Mouse (Mus musculus): ENCODE measurements around the gene Clk2.

The Clk2 gene

DNA sequence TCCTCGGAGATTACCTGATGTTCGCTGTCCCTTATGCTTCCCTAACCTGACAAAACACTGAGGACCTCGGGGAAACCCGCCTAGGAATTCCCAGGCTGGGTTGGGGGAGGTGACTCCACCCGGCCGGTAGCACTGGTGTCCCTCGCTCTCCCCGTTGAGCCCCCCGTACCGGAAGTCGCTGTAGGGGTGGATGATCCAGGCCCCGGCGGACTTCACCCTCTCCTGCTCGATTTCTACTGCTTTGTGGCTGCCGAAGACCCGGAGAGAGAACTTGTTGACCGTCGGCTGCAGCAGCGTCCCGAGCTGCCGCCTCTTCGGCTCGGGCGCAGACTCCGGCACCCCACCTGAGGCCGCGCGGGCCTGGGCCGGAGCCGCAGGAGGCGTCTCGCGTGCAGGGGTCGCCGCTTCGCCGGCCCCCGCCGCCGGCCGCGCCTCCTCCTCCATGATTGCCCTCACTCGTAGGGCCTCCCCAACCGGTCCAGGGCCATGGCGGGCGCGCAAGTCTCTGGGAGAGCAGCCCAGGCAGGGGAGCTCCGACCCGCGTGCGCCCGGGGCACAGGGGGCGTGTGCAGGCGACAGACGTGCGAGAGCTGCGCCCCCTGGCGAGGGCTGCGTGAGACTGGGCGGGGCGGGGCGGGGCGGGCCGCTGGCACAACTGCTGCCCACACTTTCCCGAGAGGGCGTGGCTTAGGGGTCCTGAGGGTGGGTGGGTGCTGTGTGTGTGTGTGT lies 4.8 kb upstream of the Clk2 start, which contains the start of gene Hcn3:
Hcn3 (minus strand) TSS at position 581 of the 729 bp plus-strand sequence.
- intact Hi-C loops (cut with DNase I) = loop anchor here (5.0 kb wide), 1 partner anchor 42 kb away; no protein-coding TSS in a partner anchor

DNA sequence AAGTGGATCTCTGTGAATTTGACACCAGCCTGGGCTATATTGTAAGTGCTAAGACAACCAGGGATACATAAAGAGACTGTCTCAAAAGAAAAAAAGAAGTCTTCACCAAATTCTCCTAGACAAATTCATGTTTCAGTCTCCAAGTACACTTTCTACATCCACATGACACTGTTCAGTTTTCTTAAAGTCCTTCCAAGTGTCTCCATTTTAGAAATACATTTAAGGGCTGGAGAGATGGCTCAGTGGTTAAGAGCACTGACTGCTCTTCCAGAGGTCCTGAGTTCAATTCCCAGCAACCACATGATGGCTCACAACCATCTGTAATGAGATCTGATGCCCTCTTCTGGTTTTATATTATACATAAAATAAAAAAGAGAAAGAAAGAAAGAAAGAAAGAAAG lies 3.4 kb upstream of the Clk2 start:
- intact Hi-C loops (cut with DNase I) = loop anchor here (5.0 kb wide), 1 partner anchor 44 kb away; no protein-coding TSS in a partner anchor

- intact Hi-C loops (cut with DNase I) = loop anchor here (5.0 kb wide), 1 partner anchor 44 kb away; no protein-coding TSS in a partner anchor
Observed at GRCm38 (mm10) chr3:89161786-89162185, 2.8 kb upstream of the Clk2 start.

- intact Hi-C loops (cut with DNase I) = loop anchor here (5.0 kb wide), 1 partner anchor 46 kb away; no protein-coding TSS in a partner anchor
Observed at GRCm38 (mm10) chr3:89163123-89163522, 1.5 kb upstream of the Clk2 start.

DNA sequence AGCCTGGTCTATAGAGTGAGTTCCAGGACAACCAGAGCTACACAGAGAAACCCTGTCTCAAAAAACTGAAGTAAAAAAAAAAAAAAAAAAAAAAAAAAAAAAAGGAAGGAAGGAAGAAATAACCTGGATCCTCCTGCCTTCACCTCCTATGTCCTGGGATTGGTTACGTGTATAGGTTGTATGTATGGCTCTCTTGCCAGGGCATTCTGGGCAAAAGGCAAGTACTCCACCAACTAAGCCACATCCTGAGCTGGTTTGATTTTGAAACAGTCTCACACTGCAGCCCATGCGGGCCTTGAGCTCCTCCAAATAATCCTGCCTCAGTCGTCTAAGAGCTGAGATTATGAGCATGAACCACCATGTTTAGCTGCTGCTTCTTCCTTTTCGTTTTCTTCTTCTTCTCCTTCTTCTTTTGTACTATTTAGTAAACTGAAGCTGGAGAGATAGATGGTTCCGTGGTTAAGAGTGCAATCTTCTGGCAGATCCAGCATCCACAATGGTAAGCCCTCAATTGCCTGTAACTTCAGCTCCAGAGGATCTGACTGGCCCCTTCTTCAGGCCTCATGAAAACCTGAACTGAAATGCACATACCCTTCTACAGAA lies 851 bp upstream of the Clk2 start:
- intact Hi-C loops (cut with DNase I) = loop anchor here (5.0 kb wide), 1 partner anchor 46 kb away; no protein-coding TSS in a partner anchor

GRCm38 (mm10) chr3:89165268-89165870 lies 774 bp downstream of the Clk2 start:
- intact Hi-C loops (cut with DNase I) = no loop called here

DNA sequence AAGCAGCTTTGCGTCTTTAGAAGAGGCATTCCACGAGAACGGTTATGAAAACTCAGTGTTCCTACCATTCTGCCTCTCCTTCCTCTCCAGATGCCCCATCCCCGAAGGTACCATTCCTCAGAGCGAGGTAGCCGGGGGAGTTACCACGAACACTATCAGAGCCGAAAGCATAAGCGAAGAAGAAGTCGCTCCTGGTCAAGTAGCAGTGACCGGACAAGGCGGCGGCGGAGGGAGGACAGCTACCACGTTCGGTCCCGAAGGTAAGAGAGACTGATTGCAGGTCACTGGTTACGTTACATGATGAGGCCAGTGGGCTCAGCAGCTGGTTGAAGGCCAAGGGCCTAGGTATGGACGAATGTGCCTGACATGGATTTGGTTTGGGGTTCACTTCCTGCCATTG lies 2.4 kb downstream of the Clk2 start:
- intact Hi-C loops (cut with DNase I) = no loop called here

GRCm38 (mm10) chr3:89174844-89175243 lies 10.2 kb downstream of the Clk2 start:
- intact Hi-C loops (cut with DNase I) = no loop called here

GRCm38 (mm10) chr3:89175544-89175943 lies 10.9 kb downstream of the Clk2 start:
- intact Hi-C loops (cut with DNase I) = no loop called here

DNA sequence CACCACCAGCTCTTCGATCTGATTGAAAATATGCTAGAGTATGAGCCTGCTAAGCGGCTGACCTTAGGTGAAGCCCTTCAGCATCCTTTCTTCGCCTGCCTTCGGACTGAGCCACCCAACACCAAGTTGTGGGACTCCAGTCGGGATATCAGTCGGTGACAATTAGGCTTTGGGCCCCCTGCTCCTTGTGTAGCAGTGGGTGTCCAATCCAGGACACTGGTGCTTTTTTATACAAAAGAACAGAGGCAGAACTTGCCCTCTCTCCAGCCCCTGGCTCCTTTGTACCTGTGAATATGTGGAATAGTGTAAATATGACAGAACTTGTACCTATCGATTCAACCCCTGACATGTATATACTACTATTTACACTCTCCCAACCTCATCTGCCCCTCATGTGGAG lies 11.8 kb downstream of the Clk2 start:
- intact Hi-C loops (cut with DNase I) = no loop called here

DNA sequence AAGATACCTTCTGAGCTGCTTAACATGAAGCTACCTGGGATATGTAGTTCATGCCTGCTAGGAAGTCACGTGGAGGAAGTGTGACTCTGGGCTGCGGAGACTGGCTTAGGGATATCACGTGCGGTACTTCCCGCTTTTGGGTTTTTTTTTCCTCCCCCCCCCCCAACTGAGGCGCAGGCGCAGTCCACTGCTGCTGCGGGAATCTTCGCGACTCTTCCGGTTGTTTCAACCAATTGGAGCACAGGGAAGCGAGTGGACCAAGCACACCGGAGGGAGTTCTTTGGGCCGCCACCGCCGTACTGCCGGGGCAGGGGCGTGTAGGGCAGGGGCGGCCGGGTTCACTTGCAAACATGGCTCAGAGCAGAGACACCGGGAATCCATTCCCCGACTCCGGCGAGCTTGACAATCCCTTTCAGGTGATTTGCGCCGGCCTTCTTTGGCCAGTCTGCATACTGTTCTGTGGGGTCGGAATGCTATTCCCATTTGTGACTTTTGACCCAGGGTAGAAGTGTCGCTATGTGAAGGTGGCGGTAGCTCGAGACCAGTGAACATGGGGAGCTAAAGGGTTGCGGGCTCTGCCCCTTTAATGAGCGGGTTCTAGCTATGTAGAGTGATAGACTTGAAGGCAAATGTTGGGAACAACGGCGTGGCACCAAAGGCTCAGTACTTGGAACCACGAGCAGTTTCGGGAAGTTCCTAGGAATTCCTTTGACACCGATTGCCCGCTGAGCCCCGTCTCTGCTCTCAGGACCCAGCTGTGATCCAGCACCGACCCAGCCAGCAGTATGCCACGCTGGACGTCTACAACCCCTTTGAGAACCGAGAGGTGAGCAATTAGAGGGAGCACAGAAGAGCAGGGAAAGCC lies 12.9 kb downstream of the Clk2 start, which contains the start of gene Scamp3:
Scamp3 (plus strand) TSS at position 232 of the 865 bp plus-strand sequence.
- intact Hi-C loops (cut with DNase I) = no loop called here

- intact Hi-C loops (cut with DNase I) = no loop called here
Observed at GRCm38 (mm10) chr3:89178107-89178385, 13.5 kb downstream of the Clk2 start.

- intact Hi-C loops (cut with DNase I) = no loop called here
Observed at GRCm38 (mm10) chr3:89179056-89179455, 14.5 kb downstream of the Clk2 start.

DNA sequence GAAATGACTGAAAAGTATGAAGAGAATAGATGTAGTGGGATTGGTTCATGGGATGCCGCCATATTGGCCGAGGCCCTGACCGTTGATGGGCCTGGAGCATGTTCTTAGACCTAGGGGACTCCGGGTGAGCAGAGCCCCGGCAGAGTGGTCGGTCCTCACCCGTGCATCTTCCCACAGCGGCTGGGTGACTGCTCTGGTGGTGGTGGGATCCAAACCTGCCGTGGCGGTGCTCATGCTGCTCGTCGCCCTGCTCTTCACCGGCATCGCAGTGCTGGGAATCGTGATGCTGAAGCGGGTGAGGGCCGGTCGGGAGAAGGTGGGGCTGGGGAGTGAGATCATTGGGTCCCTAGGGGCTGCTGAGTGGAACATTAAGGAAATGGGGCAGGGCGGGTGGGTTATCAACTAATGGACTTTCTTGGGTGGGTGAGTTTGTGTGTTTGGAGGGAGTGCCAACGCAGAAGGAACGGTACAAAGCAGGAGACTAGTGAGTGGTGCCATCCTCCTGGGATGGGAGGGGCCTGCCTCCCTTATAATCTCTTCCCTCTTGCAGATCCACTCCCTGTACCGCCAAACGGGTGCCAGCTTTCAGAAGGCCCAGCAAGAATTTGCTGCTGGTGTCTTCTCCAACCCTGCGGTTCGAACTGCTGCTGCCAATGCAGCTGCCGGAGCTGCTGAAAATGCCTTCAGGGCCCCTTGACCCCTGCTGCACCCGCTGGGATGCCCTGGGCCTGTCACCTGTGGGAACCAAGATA lies 17.3 kb downstream of the Clk2 start:
- intact Hi-C loops (cut with DNase I) = no loop called here

- intact Hi-C loops (cut with DNase I) = no loop called here
Observed at GRCm38 (mm10) chr3:89182531-89183057, 18.0 kb downstream of the Clk2 start.

DNA sequence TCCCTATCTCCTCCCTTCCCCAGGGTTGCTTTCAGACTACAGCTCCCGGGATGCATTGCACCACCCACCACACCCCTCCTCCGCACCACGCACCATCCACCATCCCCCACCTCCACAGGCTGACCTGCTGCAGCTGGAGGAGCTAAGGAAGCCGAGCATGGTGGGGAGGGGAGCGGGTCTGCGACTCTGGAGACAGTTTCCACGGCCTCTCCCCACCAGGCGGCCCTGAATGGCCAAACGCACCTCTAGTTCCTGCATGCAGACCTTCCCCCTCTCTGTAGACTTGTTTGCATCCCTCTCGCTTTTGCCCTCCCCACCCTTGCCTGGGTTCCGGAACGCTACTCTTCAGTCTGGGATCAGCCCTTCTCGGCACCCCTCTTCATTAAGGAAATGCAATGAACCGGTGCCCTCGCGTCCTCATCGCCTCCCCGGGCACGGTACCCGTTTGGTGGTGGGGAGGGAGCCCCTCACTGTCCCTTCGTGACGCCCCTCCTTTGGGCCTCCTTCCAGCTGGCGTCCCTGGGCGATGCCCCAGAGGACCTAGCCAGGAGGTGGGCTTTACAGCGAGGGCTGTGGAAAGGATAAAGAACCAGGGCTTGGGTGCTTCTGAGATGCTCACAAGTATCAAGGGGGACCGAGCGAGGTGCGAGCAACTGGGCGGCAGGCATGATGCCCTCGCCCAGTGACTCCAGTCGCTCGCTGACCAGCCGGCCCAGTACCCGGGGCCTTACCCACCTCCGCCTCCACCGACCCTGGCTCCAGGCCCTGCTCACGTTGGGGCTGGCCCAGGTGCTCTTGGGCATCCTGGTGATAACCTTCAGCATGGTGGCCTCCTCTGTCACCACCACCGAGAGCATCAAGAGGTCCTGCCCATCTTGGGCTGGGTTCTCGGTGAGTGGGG lies 18.7 kb downstream of the Clk2 start, which contains the start of gene Fam189b:
Fam189b (plus strand) TSS at position 86 of the 901 bp plus-strand sequence.
- intact Hi-C loops (cut with DNase I) = no loop called here

GRCm38 (mm10) chr3:89183959-89184315 lies 19.3 kb downstream of the Clk2 start:
- intact Hi-C loops (cut with DNase I) = no loop called here

DNA sequence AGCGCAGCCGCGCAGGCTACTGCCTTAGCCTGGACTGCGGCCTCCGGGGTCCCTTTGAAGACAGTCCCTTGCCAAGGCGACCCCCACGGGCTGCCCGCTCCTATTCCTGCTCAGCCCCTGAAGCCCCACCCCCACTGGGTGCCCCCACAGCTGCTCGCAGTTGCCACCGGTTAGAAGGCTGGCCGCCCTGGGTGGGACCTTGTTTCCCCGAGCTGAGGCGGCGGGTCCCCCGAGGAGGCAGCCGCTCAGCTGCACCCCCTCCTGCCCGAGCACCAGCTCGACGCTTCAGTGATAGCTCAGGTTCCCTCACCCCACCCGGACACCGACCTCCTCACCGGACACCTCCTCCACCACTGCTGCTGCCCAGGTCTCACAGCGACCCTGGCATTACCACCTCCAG lies 22.6 kb downstream of the Clk2 start:
- intact Hi-C loops (cut with DNase I) = no loop called here

Data from adrenal gland (tissue).